Mouse (Mus musculus) cerebellum, adult 8-10 months (tissue): ENCODE measurements around the gene Trim17.
A peak's percentile ranks its signal among the peaks of the same experiment; 100 is the strongest.

ENCODE experiments used
- DNase-seq: peaks from one replicate; pipeline ENCODE4 v3.0.0; 2022

Gene Trim17

GRCm38 (mm10) chr11:58954420-58955142 is at the start of gene Trim17, which contains the start of gene Hist3h2a:
Trim17 (plus strand) TSS chr11:58954685.
Hist3h2a (plus strand) TSS chr11:58954685.
- DNase-seq, result peak; percentile 89

- DNase-seq, result no peak
Observed at GRCm38 (mm10) chr11:58904838-58905237, 49.6 kb upstream of the Trim17 start.

- DNase-seq, result no peak
Observed at GRCm38 (mm10) chr11:58913776-58914175, 40.7 kb upstream of the Trim17 start.

DNA sequence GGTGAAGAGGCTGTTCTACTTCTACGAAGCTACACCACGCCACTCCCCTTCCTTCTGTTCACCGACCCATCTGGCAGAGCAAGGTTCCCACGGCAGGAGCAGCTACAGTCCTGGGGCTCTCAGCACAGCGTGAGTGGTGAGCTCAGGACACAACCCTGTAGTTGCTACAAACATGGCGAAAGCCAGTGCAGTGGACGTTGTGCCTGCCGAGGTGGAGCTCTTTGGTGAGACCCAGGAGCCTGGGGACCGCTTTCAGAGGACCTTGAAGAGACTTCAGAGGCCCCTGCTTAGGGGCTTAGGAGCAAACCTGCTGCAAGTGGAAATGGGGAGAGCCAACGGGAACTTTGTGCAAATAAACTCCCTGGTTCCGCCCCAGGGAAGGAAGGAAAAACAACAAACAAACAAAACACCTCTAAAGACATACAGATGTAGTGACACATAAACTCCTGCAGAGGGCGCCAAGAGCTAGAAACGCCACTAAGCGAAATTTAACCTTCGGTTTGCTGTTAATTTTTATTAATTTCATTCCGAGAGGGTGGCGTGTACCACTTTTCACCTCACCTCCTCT is 39.9 kb upstream of the Trim17 start:
- DNase-seq, result peak; percentile 40

DNA sequence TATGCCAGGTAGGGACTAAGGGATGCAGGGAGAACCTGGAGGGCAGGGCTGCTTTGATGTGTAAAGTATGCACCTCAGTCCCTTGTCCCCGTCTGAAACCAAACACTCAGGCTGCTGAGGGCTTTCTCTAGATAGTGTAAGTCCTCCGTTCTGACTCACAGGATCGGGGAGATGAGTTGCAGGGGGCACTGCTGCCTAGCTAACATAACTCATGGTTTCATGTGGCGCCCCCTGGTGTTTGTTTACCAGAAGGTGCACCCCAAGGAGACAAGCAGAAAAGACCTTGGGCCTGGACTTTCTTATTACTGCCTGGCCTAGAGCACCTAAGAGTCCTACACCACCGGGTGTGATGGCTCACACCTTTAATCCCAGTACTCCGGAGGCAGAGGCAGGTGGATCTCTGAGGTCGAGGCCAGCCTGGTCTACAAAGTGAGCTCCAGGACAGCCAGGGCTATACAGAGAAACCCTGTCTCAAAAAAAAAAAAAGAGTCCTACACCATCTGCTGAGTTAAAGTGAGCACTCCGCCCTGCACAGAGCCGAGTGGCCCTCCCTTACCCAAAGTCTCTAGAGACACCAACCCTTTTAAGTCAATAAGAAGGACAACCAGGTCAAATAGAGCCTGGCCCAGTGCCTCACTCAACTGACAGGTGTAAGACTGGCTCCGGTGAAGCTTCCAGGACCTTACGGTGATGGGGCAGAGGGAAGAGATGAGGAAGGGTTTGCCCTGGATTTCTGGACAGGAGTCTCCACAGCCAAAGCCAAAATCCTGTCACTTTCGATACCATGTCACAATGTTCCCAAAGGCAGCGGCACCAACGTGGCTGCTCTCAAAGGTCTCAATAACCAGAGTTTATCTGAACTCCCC is 37.4 kb upstream of the Trim17 start:
- DNase-seq, result no peak

DNA sequence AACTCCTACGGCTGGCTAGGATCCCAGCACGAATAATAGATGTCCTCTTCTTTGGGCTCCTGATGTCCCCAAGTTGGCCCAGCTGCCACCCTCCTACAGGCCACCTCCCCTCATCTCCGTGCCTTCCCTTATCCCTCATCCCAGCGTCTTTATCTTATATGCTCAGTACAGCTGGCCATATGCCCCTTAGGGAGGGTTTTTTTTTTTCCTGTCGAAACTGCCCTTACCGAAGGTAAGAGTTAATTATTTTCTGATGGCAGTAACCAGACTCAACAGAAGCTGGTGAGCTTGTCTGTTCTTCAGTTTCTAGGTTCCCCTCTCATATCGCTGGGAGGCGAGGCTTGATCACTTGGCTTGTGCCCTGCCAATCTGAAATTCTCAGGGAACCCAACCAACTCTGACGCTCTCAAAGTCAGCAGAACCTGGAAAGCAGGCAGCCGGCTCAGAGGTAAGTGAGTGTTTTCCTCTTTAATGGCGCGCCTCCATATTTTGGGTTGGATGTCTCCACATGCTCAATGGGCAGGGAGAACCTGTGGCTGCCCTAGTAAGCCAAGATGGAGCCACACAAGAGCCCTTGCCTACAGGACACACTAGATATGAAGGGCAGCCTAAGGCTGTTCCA is 36.6 kb upstream of the Trim17 start, which contains the start of gene Btnl10:
Gene Btnl10, plus strand, starts transcription at position 164 of the 622 bp plus-strand sequence.
- no peak for DNase-seq

DNA sequence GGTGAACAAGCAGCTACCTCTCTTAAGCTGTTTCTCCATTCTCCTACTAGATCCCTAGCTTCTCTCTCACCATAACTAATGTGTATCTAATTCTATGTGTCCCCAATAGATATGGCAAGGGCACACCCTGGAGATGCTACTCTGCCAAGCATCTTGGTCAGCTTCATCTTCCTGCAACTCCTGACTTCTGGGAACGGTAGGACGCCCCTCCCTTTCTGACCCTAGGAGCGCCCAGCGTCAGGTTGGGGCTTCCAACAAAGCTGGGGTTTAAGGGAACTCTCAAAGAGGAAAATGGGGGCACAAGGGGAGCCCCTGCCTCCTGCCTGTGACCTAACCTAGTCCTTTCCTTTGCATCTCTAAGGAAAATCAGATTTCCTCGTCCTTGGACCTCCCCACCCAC is 35.7 kb upstream of the Trim17 start:
- DNase-seq, result no peak

DNA sequence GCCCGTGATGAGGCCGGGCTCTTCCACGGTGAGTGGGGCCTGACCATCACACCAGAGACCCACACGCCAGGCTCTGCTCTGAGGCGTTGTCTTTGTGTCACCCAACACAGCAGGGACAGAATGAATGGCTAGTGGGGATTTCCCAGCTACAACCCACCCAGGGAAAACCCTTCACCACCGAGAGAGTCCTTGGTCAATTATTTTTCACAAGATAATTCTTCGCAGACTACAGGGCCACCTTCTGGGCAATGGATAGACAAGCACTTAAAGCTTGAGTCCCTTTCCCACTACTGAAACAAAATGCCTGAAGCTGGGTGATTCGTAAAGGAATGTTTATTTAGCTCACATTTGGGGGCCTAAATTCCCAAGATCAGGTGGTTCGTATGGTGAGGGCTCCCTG is 32.1 kb upstream of the Trim17 start:
- no peak for DNase-seq

GRCm38 (mm10) chr11:58926651-58927050 is 27.8 kb upstream of the Trim17 start:
- DNase-seq, result no peak

DNA sequence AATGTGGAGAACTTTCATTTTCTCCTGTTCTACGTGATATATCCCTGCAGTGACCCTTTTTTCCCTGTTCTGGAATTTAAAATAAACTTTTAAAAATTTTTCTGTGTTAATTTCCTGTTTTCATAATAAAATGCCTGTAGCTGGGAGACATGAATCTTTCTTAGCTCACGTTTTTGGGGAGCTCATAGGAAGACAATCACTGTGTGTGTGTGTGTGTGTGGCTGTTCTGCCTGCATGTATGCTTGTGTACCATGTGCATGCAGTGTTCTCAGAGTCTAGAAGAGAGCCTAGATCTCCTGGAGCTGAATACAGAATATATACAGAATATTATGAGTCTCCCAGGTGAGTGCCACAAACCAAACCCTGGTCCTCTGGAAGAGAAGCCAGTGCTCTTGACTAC is 27.4 kb upstream of the Trim17 start:
- DNase-seq, result no peak

- DNase-seq, result peak; percentile 52
Observed at GRCm38 (mm10) chr11:58927790-58928651, 26.5 kb upstream of the Trim17 start.

- no peak for DNase-seq
Observed at GRCm38 (mm10) chr11:58929055-58929454, 25.4 kb upstream of the Trim17 start.

DNA sequence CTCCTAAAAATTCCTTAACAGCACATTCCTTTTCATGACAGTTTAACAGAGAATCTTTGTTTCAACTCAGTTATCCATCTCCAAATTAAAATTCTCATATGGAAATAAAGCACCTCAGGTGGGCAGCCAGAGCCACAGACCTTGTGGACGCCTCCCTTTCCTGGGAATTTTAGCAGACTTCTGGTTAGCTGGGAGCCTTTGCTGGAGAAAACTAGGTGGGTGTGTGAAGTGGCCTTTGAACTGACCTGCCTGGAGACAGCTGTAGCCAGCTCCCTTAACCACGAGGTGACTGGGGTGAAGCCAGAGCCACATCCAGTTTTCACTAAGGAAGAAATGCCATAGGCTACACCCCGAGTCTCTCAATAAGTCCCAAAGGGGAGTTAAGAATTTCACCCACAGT is 24.8 kb upstream of the Trim17 start:
- no peak for DNase-seq

DNA sequence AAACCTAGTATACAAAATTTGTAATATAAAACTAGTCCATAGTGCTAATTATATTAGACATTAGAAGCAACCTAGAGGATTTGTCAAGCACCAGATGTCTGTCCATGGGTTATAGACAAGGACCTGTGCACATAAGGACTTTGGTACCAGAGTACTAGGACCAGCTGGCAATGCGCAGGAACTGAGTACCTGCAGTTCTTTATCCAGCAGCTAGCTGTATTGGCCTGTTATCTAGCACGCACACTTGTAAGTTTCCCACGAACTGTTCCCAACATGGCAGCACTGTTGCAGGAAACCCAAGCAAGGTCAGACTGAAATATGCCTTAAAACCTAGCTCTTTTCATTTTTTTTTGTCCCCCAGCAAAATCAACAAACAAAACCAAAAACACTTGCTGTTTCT is 24.2 kb upstream of the Trim17 start:
- DNase-seq, result no peak

GRCm38 (mm10) chr11:58931576-58931975 is 22.9 kb upstream of the Trim17 start:
- DNase-seq, result no peak

- no peak for DNase-seq
Observed at GRCm38 (mm10) chr11:58937909-58938308, 16.6 kb upstream of the Trim17 start.

- peak; percentile 92 for DNase-seq
Observed at GRCm38 (mm10) chr11:58938322-58939087, 16.0 kb upstream of the Trim17 start, which contains the start of gene Rnf187. Rnf187 (minus strand) TSS chr11:58938916.

DNA sequence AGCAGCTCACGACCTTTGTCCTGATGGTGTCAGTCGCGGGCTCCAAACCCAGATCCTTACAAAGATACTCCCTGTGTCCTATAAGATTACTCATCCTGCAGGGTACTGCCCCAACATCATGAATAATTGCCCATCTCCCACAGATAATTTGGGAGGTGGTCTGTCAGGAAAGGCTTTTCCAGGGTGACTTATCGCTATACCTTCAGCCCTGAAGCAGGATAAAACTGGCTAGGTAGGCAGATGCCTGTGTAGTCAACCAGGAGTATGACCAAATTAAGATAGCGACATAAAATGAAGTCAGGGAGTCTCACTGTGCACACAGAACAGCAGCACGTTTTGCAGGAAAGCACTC is 15.4 kb upstream of the Trim17 start:
- DNase-seq, result no peak

GRCm38 (mm10) chr11:58944136-58944535 is 10.3 kb upstream of the Trim17 start:
- DNase-seq, result no peak

DNA sequence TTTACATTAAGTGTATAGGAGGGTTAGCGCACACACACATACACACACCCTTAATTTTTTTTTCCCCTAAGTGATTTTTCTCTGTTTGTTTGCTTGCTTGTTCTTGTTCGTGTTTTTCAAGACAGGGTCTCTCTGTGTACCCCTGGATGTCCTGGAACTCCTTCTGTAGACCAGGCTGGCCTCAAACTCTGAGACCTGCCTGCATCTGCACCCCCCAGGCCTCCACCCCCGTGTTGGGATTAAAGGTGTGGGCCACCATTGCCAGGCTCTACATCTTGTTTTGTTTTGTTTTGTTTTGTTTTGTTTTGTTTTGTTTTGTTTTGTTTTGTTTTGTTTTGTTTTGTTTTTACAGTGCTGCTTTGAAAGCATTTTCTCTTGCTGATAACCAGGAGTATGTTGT is 7.2 kb upstream of the Trim17 start:
- DNase-seq, result no peak

- DNase-seq, result peak; percentile 79
Observed at GRCm38 (mm10) chr11:58947798-58948528, 6.5 kb upstream of the Trim17 start.
